26 mouse cellular contexts compared by ENCODE assay signal in the genomic region with DNA sequence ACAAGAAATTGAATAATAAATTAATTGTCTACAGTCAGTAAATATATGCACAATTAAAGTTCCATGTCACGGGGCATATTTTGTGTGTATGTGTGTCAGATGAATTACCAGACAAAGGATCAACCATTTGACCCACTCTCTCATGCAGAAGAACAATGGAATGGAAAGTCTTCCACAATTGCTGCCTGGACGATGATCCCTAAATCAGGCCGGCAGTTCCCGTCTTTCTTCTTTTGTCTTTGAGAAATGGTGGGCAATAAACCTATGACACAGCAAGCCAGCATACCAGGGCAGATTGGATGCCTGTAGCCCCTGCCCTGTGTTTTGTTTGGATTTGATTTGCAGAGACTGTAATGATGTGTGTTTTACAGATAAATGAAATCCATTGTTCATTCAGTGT.
DNase-seq lines count a peak whose midpoint lies in the region; ATAC-seq lines count a peak whose summit lies in the region.
"Had no signal": no experiment of that assay in that cellular context is flagged by ENCODE, and none has a peak within 500 bp of the region (broad histone marks: within the 10 kb centered on the region; RNA-seq: fewer than 3 reads in every experiment).

No protein-coding gene starts in this region.

- peak; percentile 60 for ATAC-seq in neural tube, embryonic 11.5 days (ENCODE audit: insufficient read depth, low FRiP score, low TSS enrichment)
- ATAC-seq in neural tube, embryonic 15.5 days (ENCODE audit: low FRiP score) = no peak
- ATAC-seq: activated CD4-positive, CD25-positive, alpha-beta regulatory T cell, adult 4 months; CD4-positive, CD25-positive, alpha-beta regulatory T cell, adult 4 months; forebrain, embryonic 14.5 days; forebrain, postnatal 0 days; hindbrain, embryonic 16.5 days; intestine, embryonic 15.5 days had no signal

- H3K9ac ChIP-seq in neural tube, embryonic 11.5 days (ENCODE audit: low read length) = no peak overlapping the region
- H3K9ac ChIP-seq in neural tube, embryonic 15.5 days (replicated peaks) = no peak overlapping the region
- H3K9ac ChIP-seq: embryonic facial prominence, embryonic 15.5 days; forebrain, postnatal 0 days; heart, embryonic 12.5 days; heart, embryonic 15.5 days; hindbrain, embryonic 13.5 days; intestine, embryonic 15.5 days had no signal

- H3K27ac ChIP-seq in neural tube, embryonic 11.5 days (ENCODE audit: low read depth, low read length) = no peak overlapping the region
- H3K27ac ChIP-seq in neural tube, embryonic 15.5 days (replicated peaks) = no peak overlapping the region
- H3K27ac ChIP-seq: embryonic facial prominence, embryonic 15.5 days; heart, embryonic 15.5 days; hindbrain, embryonic 10.5 days; hindbrain, embryonic 13.5 days; intestine, embryonic 15.5 days had no signal

- 26% methylated on average over 4 of the region's 4 CpGs for WGBS in neural tube, embryonic 11.5 days
- WGBS in neural tube, embryonic 15.5 days = 11% methylated on average over 4 of the region's 4 CpGs

- no peaks in the 10 kb centered on the region for H3K27me3 ChIP-seq in neural tube, embryonic 11.5 days (ENCODE audit: control insufficient read depth, insufficient read depth, low read length)
- no peaks in the 10 kb centered on the region for H3K27me3 ChIP-seq in neural tube, embryonic 15.5 days (replicated peaks)
- H3K27me3 ChIP-seq: embryonic facial prominence, embryonic 15.5 days; heart, embryonic 12.5 days; heart, embryonic 15.5 days; hindbrain, embryonic 13.5 days; intestine, embryonic 15.5 days had no signal

- no peak overlapping the region for H3K4me3 ChIP-seq in neural tube, embryonic 11.5 days (ENCODE audit: low read depth, low read length)
- no peak overlapping the region for H3K4me3 ChIP-seq in neural tube, embryonic 15.5 days (replicated peaks)
- H3K4me3 ChIP-seq: embryonic facial prominence, embryonic 15.5 days; heart, embryonic 12.5 days; heart, embryonic 15.5 days; hindbrain, embryonic 10.5 days; hindbrain, embryonic 13.5 days; intestine, embryonic 15.5 days had no signal

- no peaks in the 10 kb centered on the region for H3K36me3 ChIP-seq in neural tube, embryonic 11.5 days (ENCODE audit: control insufficient read depth, insufficient read depth, low read length)
- H3K36me3 ChIP-seq in neural tube, embryonic 15.5 days = no peaks in the 10 kb centered on the region
- H3K36me3 ChIP-seq: embryonic facial prominence, embryonic 15.5 days; heart, embryonic 12.5 days; heart, embryonic 15.5 days; hindbrain, embryonic 10.5 days; hindbrain, embryonic 13.5 days; intestine, embryonic 15.5 days had no signal

- no peak overlapping the region for H3K4me2 ChIP-seq in neural tube, embryonic 11.5 days (ENCODE audit: low read depth)
- no peak overlapping the region for H3K4me2 ChIP-seq in neural tube, embryonic 15.5 days
- H3K4me2 ChIP-seq: embryonic facial prominence, embryonic 15.5 days; heart, embryonic 12.5 days; heart, embryonic 15.5 days; hindbrain, embryonic 13.5 days; intestine, embryonic 15.5 days had no signal

- no peaks in the 10 kb centered on the region for H3K9me3 ChIP-seq in neural tube, embryonic 11.5 days (ENCODE audit: control insufficient read depth, low read length)
- no peaks in the 10 kb centered on the region for H3K9me3 ChIP-seq in neural tube, embryonic 15.5 days (replicated peaks)
- H3K9me3 ChIP-seq: embryonic facial prominence, embryonic 15.5 days; heart, embryonic 12.5 days; heart, embryonic 15.5 days; hindbrain, embryonic 10.5 days; intestine, embryonic 15.5 days had no signal

- no peaks in the 10 kb centered on the region for H3K4me1 ChIP-seq in neural tube, embryonic 11.5 days (ENCODE audit: control insufficient read depth, insufficient read depth, low read length)
- H3K4me1 ChIP-seq in neural tube, embryonic 15.5 days = peaks cover 5% of the 10 kb centered on the region; the same call in 1 of the 2 replicates
- H3K4me1 ChIP-seq: embryonic facial prominence, embryonic 15.5 days; heart, embryonic 12.5 days; heart, embryonic 15.5 days; hindbrain, embryonic 10.5 days; intestine, embryonic 15.5 days had no signal

- no peak for DNase-seq in neural tube, embryonic 11.5 days (ENCODE audit: low spot score)
- DNase-seq in embryo, embryonic 10.5 days (ENCODE audit: low spot score) = peak; percentile 28
- peak; percentile 41 for DNase-seq in mesoderm, embryonic 11.5 days (ENCODE audit: low read depth, low spot score)
- no peak for DNase-seq in cerebellum, adult 9-10 months
- no peak for DNase-seq in kidney, postnatal 25 days
- DNase-seq: adrenal gland, adult 8-10 months; adrenal gland, postnatal 25 days; cerebellum, adult 18-20 months; cerebellum, adult 9-11 months; cerebellum, postnatal 25 days; gastrocnemius, postnatal 25 days; heart, adult 18-20 months; heart, postnatal 10 days; heart, postnatal 36 days had no signal

Comparison
In these comparisons a context has a peak if more than half of its experiments do, and no peak if none do; other contexts are left out.
1. DNase-seq: peak in embryo, embryonic 10.5 days (single experiment) and mesoderm, embryonic 11.5 days (single experiment); none in neural tube, embryonic 11.5 days (single experiment), cerebellum, adult 9-10 months (single experiment) and kidney, postnatal 25 days (0 of 2).